Mouse (Mus musculus): ENCODE measurements around the gene Fbxo36. TPM values are rescaled to one million over a fixed set of nuclear protein-coding genes. Genes with fewer than 3 reads are reported as not detected.

The Fbxo36 gene
- polyA plus RNA-seq (2015; fragmentation: Nextera tagmentation; extraction: Ambion mirVana), result 9.8 and 12.0 TPM in 2 replicates

DNA sequence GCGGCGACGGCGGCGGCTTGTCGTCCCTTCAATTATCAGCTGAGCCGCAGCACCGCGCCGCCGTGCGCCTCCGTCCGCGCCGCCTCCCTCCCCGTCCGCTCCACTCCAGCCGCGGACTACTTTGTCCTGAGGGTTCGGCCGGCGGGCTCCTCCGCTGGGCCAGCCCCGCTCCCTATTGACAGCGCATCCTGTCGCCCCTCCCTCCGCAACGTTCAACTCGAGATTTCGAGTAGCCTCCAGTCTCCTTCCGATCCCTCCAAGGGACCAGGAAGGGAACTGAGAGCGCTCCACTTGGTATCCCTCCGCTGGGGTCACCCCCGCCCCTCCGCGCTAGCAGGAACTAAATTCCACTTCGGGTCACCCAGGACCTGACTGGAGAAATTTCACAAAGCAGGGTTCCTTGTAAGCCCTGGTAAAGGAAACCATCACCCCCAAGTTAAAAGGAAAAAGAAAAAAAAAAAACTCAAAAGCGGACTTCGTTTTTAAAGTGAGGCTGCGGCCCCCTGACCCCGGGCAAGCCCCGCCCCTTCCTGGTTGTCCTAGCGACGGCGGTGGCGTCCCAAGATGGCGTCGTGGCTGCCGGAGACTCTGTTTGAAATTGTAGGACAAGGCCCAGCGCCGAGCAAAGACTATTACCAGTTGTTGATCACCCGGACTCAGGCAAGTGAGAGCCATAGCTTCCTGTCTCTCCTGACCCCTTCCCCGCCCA, at the start of gene Fbxo36:
TSS of gene Fbxo36 (plus strand) at position 533 of the 709 bp plus-strand sequence.
- H3K4me1 ChIP-seq, result peaks cover 7% of the 10 kb centered on the region; the same call in 1 of the 2 replicates
- peak within 1 kb of the TSS; percentile 69 for H3K4me2 ChIP-seq
- H3K9ac ChIP-seq, result peak within 1 kb of the TSS; percentile 89
- WGBS, result under 1% methylated on average over 46 of the region's 54 CpGs
- H3K9me3 ChIP-seq, result no peaks in the 10 kb centered on the region
- peak within 1 kb of the TSS; percentile 94 for H3K4me3 ChIP-seq
- ATAC-seq (ENCODE audit: insufficient number of reproducible peaks, low FRiP score, low TSS enrichment, low read depth), result peak; percentile 90
- H3K27ac ChIP-seq, result peak within 1 kb of the TSS; percentile 98
- H3K36me3 ChIP-seq, result no peaks in the 10 kb centered on the region
- no peaks in the 10 kb centered on the region for H3K27me3 ChIP-seq

GRCm38 (mm10) chr1:84791393-84791792, 48.2 kb upstream of the Fbxo36 start:
- Histone ChIP-seq H3K4me3 (no peak overlapping the region), H3K27ac (no peak overlapping the region), H3K36me3 (peaks cover 47% of the 10 kb centered on the region), H3K27me3 (no peaks in the 10 kb centered on the region), H3K9me3 (no peaks in the 10 kb centered on the region), H3K4me2 (no peak overlapping the region), H3K4me1 (no peaks in the 10 kb centered on the region), H3K9ac (no peak overlapping the region)
- ATAC-seq (ENCODE audit: insufficient number of reproducible peaks, low FRiP score, low TSS enrichment, low read depth), result no peak
- 91% methylated on average over 2 of the region's 2 CpGs for WGBS

DNA sequence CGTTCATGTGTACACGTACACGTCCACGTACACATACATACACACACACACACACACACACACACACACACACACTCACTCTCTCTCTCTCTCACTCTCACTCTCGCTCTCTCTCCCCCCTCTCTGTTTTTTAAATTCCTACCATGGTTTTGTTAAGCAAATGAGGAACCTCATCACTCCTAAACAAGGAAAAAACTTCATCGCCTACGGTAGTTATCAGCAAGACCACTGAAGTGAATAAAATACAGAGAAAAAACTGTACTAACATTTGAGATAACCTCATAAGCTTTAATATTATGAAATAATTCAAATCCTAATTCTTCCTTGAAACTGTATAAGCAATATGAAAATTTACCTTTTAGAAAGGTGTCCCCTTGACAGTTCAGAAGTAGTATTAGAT, 44.3 kb upstream of the Fbxo36 start:
- Histone ChIP-seq H3K4me3 (no peak overlapping the region), H3K4me1 (no peaks in the 10 kb centered on the region), H3K9ac (no peak overlapping the region), H3K36me3 (peaks cover 29% of the 10 kb centered on the region), H3K27ac (no peak overlapping the region), H3K4me2 (no peak overlapping the region), H3K27me3 (no peaks in the 10 kb centered on the region), H3K9me3 (no peaks in the 10 kb centered on the region)
- 94% methylated on average over 7 of the region's 7 CpGs for WGBS
- ATAC-seq (ENCODE audit: insufficient number of reproducible peaks, low FRiP score, low TSS enrichment, low read depth), result no peak

GRCm38 (mm10) chr1:84799166-84799565, 40.5 kb upstream of the Fbxo36 start:
- H3K27me3 ChIP-seq, result no peaks in the 10 kb centered on the region
- H3K4me3 ChIP-seq, result no peak overlapping the region
- H3K9me3 ChIP-seq, result no peaks in the 10 kb centered on the region
- no peaks in the 10 kb centered on the region for H3K4me1 ChIP-seq
- no peak overlapping the region for H3K4me2 ChIP-seq
- peaks cover under 1% of the 10 kb centered on the region; the same call in 1 of the 2 replicates for H3K36me3 ChIP-seq
- H3K27ac ChIP-seq, result no peak overlapping the region
- no peak for ATAC-seq (ENCODE audit: insufficient number of reproducible peaks, low FRiP score, low TSS enrichment, low read depth)
- H3K9ac ChIP-seq, result no peak overlapping the region

DNA sequence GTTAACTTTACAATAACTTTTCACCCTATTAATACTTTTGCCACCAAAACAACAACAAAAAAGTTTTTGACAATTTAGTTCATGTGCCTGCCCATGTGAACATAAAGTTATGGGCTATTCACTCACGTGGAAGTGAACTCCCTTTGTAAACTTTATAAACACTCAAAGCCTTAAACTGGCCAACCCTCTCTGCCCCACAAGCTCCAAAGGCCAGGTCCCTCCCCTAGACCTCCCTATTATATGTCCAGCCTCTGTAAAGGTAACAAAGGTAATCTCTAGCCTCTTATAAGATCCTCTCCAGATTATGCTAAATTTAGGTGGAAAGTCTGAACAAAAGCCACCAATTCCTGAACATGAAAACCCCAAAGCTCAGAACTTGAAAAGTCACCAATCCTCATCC, 35.9 kb upstream of the Fbxo36 start:
- Histone ChIP-seq H3K4me3 (no peak overlapping the region), H3K27me3 (no peaks in the 10 kb centered on the region), H3K4me2 (no peak overlapping the region), H3K9me3 (no peaks in the 10 kb centered on the region), H3K4me1 (no peaks in the 10 kb centered on the region), H3K36me3 (no peaks in the 10 kb centered on the region), H3K9ac (no peak overlapping the region), H3K27ac (no peak overlapping the region)
- WGBS, result 82% methylated on average over 1 of the region's 1 CpGs
- ATAC-seq (ENCODE audit: insufficient number of reproducible peaks, low FRiP score, low TSS enrichment, low read depth), result no peak

GRCm38 (mm10) chr1:84817596-84817995, 22.0 kb upstream of the Fbxo36 start:
- WGBS, result 93% methylated on average over 1 of the region's 1 CpGs

GRCm38 (mm10) chr1:84825091-84825490, 14.6 kb upstream of the Fbxo36 start:
- WGBS, result 56% methylated on average over 2 of the region's 2 CpGs
- Histone ChIP-seq H3K4me3 (no peak overlapping the region), H3K27ac (no peak overlapping the region), H3K9me3 (no peaks in the 10 kb centered on the region), H3K4me2 (no peak overlapping the region), H3K27me3 (no peaks in the 10 kb centered on the region), H3K4me1 (no peaks in the 10 kb centered on the region), H3K9ac (no peak overlapping the region), H3K36me3 (peaks cover 22% of the 10 kb centered on the region)
- no peak for ATAC-seq (ENCODE audit: insufficient number of reproducible peaks, low FRiP score, low TSS enrichment, low read depth)

More at GRCm38 (mm10) chr1:84817596-84817995, 22.0 kb upstream of the Fbxo36 start:
- no peak for ATAC-seq (ENCODE audit: insufficient number of reproducible peaks, low FRiP score, low TSS enrichment, low read depth)
- Histone ChIP-seq H3K4me1 (no peaks in the 10 kb centered on the region), H3K27ac (no peak overlapping the region), H3K27me3 (no peaks in the 10 kb centered on the region), H3K9ac (no peak overlapping the region), H3K4me2 (no peak overlapping the region), H3K36me3 (0 out of 2 replicates have a peak, but pooled peaks cover 6% of the 10 kb centered on the region), H3K4me3 (no peak overlapping the region), H3K9me3 (no peaks in the 10 kb centered on the region)

GRCm38 (mm10) chr1:84837523-84838145, 2.0 kb upstream of the Fbxo36 start:
- Histone ChIP-seq H3K27ac (peak overlapping the region; percentile 98), H3K4me1 (peaks cover 7% of the 10 kb centered on the region; the same call in 1 of the 2 replicates), H3K4me2 (peak overlapping the region; percentile 54), H3K27me3 (no peaks in the 10 kb centered on the region), H3K36me3 (peaks cover 8% of the 10 kb centered on the region), H3K9ac (no peak overlapping the region), H3K9me3 (no peaks in the 10 kb centered on the region), H3K4me3 (peak overlapping the region; percentile 94)
- no peak for ATAC-seq (ENCODE audit: insufficient number of reproducible peaks, low FRiP score, low TSS enrichment, low read depth)
- WGBS, result 3% methylated on average over 20 of the region's 20 CpGs

- Histone ChIP-seq H3K27me3 (no peaks in the 10 kb centered on the region), H3K27ac (peak overlapping the region; percentile 98), H3K4me2 (peak overlapping the region; percentile 54), H3K9ac (peak overlapping the region; percentile 89), H3K36me3 (peaks cover 4% of the 10 kb centered on the region), H3K4me3 (peak overlapping the region; percentile 94), H3K9me3 (no peaks in the 10 kb centered on the region), H3K4me1 (peaks cover 7% of the 10 kb centered on the region; the same call in 1 of the 2 replicates)
- WGBS, result 0% methylated on average over 22 of the region's 22 CpGs
- no peak for ATAC-seq (ENCODE audit: insufficient number of reproducible peaks, low FRiP score, low TSS enrichment, low read depth)
Measured at GRCm38 (mm10) chr1:84838156-84838555, 1.5 kb upstream of the Fbxo36 start.

DNA sequence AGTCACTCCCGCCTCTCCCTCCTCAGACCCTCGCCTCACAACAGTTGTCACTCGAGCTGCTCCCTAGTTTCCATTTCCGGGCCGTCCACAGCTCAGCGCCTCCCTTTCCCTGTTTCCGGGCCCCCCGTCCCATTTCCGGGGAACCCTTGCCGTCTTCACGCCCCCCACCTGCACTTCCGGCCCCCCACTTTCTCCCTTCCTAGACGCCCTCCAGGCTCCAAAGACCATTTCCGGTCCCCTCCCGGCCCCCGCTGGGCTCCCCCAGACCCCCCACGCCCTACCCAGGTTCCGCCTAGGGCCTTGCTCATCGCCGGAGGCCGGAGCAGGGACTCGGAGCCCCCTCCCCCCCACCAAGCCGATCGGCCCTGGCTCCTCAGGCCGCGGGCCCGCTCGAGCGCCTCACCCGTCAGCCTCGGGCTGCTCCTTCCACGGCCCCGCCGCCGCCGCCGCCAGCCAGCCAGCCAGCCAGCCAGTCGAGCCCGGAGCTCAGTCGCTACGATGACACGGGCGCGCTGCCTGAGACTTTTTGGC, 955 bp upstream of the Fbxo36 start:
- peaks cover 7% of the 10 kb centered on the region; the same call in 1 of the 2 replicates for H3K4me1 ChIP-seq
- peak overlapping the region; percentile 94 for H3K4me3 ChIP-seq
- H3K27me3 ChIP-seq, result no peaks in the 10 kb centered on the region
- peak overlapping the region; percentile 89 for H3K9ac ChIP-seq
- no peaks in the 10 kb centered on the region for H3K9me3 ChIP-seq
- H3K4me2 ChIP-seq, result peak overlapping the region; percentile 54
- peak overlapping the region; percentile 98 for H3K27ac ChIP-seq
- peaks cover under 1% of the 10 kb centered on the region; the same call in 1 of the 2 replicates for H3K36me3 ChIP-seq
- peak; percentile 35; the same call in 1 of the 2 replicates for ATAC-seq (ENCODE audit: insufficient number of reproducible peaks, low FRiP score, low TSS enrichment, low read depth)
- whole genome bisulfite sequencing, result under 1% methylated on average over 44 of the region's 44 CpGs

DNA sequence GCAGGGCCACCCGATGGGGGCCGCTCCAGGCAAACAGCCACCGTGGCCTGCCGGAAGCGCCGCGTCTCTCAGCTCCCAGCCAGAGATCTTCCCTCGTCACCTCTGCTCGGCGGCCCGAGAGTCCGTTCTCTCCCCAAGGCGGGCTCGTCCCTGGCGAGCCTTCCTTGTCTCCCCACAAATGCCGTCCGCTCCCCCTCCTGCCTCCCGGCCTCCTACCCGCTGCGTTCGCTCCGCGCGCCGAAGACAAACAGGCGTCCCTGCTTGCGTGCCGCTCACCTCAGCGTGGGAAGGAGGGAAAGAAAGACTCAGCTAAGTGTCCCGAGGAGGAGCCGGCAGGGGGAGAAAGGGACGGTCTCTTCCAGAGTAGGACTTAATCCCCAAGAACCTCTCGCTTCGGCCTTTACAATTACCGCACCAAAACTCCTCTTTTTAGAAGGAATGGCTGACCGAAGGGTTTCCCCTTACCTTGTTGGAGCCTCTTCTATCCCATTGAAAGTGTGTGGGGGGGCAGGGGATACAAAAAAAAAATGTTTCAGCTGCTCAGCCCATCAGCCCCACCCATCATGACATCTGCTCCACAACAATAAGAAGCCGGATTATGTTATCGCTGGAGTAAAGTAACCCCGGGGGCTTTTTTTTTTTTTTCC, 500 bp downstream of the Fbxo36 start, which contains the start of gene Trip12:
TSS of gene Trip12 (minus strand) at position 499 of the 647 bp plus-strand sequence.
- peak within 1 kb of the TSS; percentile 89 for H3K9ac ChIP-seq
- peaks cover 7% of the 10 kb centered on the region; the same call in 1 of the 2 replicates for H3K4me1 ChIP-seq
- no peaks in the 10 kb centered on the region for H3K9me3 ChIP-seq
- H3K27me3 ChIP-seq, result no peaks in the 10 kb centered on the region
- no peaks in the 10 kb centered on the region for H3K36me3 ChIP-seq
- WGBS, result under 1% methylated on average over 39 of the region's 39 CpGs
- ATAC-seq (ENCODE audit: insufficient number of reproducible peaks, low FRiP score, low TSS enrichment, low read depth), result peak; percentile 26; the same call in 1 of the 2 replicates
- peak within 1 kb of the TSS; percentile 94 for H3K4me3 ChIP-seq
- peak within 1 kb of the TSS; percentile 69 for H3K4me2 ChIP-seq
- H3K27ac ChIP-seq, result peak within 1 kb of the TSS; percentile 98

Measured in limb, embryonic 15.5 days (tissue).